Mouse (Mus musculus): ENCODE results near the gene March10. TPM values are rescaled to one million over a fixed set of nuclear protein-coding genes. Genes with fewer than 3 reads are reported as not detected.

The March10 gene
- polyA plus RNA-seq, 1 experiment from 2014 or later = 0.35 TPM

GRCm38 (mm10) chr11:105317769-105318168, 138.8 kb downstream of the March10 start:
- WGBS = 95% methylated on average over 6 of the region's 6 CpGs
- Histone ChIP-seq H3K9me3 (ENCODE audit: control insufficient read depth, low read length) (no peaks in the 10 kb centered on the region), H3K36me3 (ENCODE audit: control insufficient read depth, insufficient read depth) (no peaks in the 10 kb centered on the region), H3K4me3 (replicated peaks; ENCODE audit: low read length) (no peak overlapping the region), H3K4me2 (ENCODE audit: low read length) (no peak overlapping the region), H3K9ac (replicated peaks; ENCODE audit: low read depth, low read length) (no peak overlapping the region), H3K27ac (ENCODE audit: low read length) (no peak overlapping the region), H3K4me1 (replicated peaks; ENCODE audit: control insufficient read depth, insufficient read depth, low read length) (peaks cover 11% of the 10 kb centered on the region), H3K27me3 (replicated peaks; ENCODE audit: control insufficient read depth, insufficient read depth, low read length) (no peaks in the 10 kb centered on the region)
- no peak for ATAC-seq

- no peak overlapping the region for H3K9ac ChIP-seq (replicated peaks; ENCODE audit: low read depth, low read length)
- no peak for ATAC-seq
- H3K27ac ChIP-seq (ENCODE audit: low read length) = no peak overlapping the region
- no peak overlapping the region for H3K4me3 ChIP-seq (replicated peaks; ENCODE audit: low read length)
- peaks cover 18% of the 10 kb centered on the region for H3K4me1 ChIP-seq (replicated peaks; ENCODE audit: control insufficient read depth, insufficient read depth, low read length)
- H3K27me3 ChIP-seq (replicated peaks; ENCODE audit: control insufficient read depth, insufficient read depth, low read length) = no peaks in the 10 kb centered on the region
- WGBS = 98% methylated on average over 4 of the region's 4 CpGs
- H3K9me3 ChIP-seq (ENCODE audit: control insufficient read depth, low read length) = no peaks in the 10 kb centered on the region
- no peak overlapping the region for H3K4me2 ChIP-seq (ENCODE audit: low read length)
- H3K36me3 ChIP-seq (ENCODE audit: control insufficient read depth, insufficient read depth) = no peaks in the 10 kb centered on the region
Measured at GRCm38 (mm10) chr11:105316121-105316520, 140.4 kb downstream of the March10 start.

- H3K4me3 ChIP-seq (replicated peaks; ENCODE audit: low read length) = no peak overlapping the region
- no peak overlapping the region for H3K4me2 ChIP-seq (ENCODE audit: low read length)
- peaks cover 18% of the 10 kb centered on the region for H3K4me1 ChIP-seq (replicated peaks; ENCODE audit: control insufficient read depth, insufficient read depth, low read length)
- H3K27ac ChIP-seq (ENCODE audit: low read length) = no peak overlapping the region
- WGBS = 69% methylated on average over 8 of the region's 8 CpGs
- H3K9ac ChIP-seq (replicated peaks; ENCODE audit: low read depth, low read length) = no peak overlapping the region
- no peak for ATAC-seq
- no peaks in the 10 kb centered on the region for H3K36me3 ChIP-seq (ENCODE audit: control insufficient read depth, insufficient read depth)
- H3K9me3 ChIP-seq (ENCODE audit: control insufficient read depth, low read length) = no peaks in the 10 kb centered on the region
- no peaks in the 10 kb centered on the region for H3K27me3 ChIP-seq (replicated peaks; ENCODE audit: control insufficient read depth, insufficient read depth, low read length)
Measured at GRCm38 (mm10) chr11:105315296-105315695, 141.2 kb downstream of the March10 start.

- 58% methylated on average over 8 of the region's 8 CpGs for WGBS
- Histone ChIP-seq H3K4me3 (replicated peaks; ENCODE audit: low read length) (no peak overlapping the region), H3K4me2 (ENCODE audit: low read length) (no peak overlapping the region), H3K27ac (ENCODE audit: low read length) (no peak overlapping the region), H3K36me3 (ENCODE audit: control insufficient read depth, insufficient read depth) (no peaks in the 10 kb centered on the region), H3K9ac (replicated peaks; ENCODE audit: low read depth, low read length) (no peak overlapping the region), H3K27me3 (replicated peaks; ENCODE audit: control insufficient read depth, insufficient read depth, low read length) (no peaks in the 10 kb centered on the region), H3K9me3 (ENCODE audit: control insufficient read depth, low read length) (no peaks in the 10 kb centered on the region), H3K4me1 (replicated peaks; ENCODE audit: control insufficient read depth, insufficient read depth, low read length) (peaks cover 18% of the 10 kb centered on the region)
- no peak for ATAC-seq
Measured at GRCm38 (mm10) chr11:105313633-105314014, 142.9 kb downstream of the March10 start.

GRCm38 (mm10) chr11:105312972-105313632, 143.4 kb downstream of the March10 start:
- no peaks in the 10 kb centered on the region for H3K9me3 ChIP-seq (ENCODE audit: control insufficient read depth, low read length)
- peaks cover 18% of the 10 kb centered on the region for H3K4me1 ChIP-seq (replicated peaks; ENCODE audit: control insufficient read depth, insufficient read depth, low read length)
- WGBS = 68% methylated on average over 10 of the region's 10 CpGs
- H3K4me3 ChIP-seq (replicated peaks; ENCODE audit: low read length) = no peak overlapping the region
- no peak overlapping the region for H3K4me2 ChIP-seq (ENCODE audit: low read length)
- no peak; the same call in 1 of the 2 replicates for ATAC-seq
- no peak overlapping the region for H3K9ac ChIP-seq (replicated peaks; ENCODE audit: low read depth, low read length)
- no peaks in the 10 kb centered on the region for H3K36me3 ChIP-seq (ENCODE audit: control insufficient read depth, insufficient read depth)
- H3K27me3 ChIP-seq (replicated peaks; ENCODE audit: control insufficient read depth, insufficient read depth, low read length) = no peaks in the 10 kb centered on the region
- H3K27ac ChIP-seq (ENCODE audit: low read length) = no peak overlapping the region

GRCm38 (mm10) chr11:105312311-105312942, 144.1 kb downstream of the March10 start:
- H3K4me2 ChIP-seq (ENCODE audit: low read length) = no peak overlapping the region
- no peak overlapping the region for H3K4me3 ChIP-seq (replicated peaks; ENCODE audit: low read length)
- WGBS = 61% methylated on average over 12 of the region's 12 CpGs
- no peak overlapping the region for H3K27ac ChIP-seq (ENCODE audit: low read length)
- no peak overlapping the region for H3K9ac ChIP-seq (replicated peaks; ENCODE audit: low read depth, low read length)
- ATAC-seq = no peak
- no peaks in the 10 kb centered on the region for H3K27me3 ChIP-seq (replicated peaks; ENCODE audit: control insufficient read depth, insufficient read depth, low read length)
- H3K9me3 ChIP-seq (ENCODE audit: control insufficient read depth, low read length) = no peaks in the 10 kb centered on the region
- H3K36me3 ChIP-seq (ENCODE audit: control insufficient read depth, insufficient read depth) = no peaks in the 10 kb centered on the region
- H3K4me1 ChIP-seq (replicated peaks; ENCODE audit: control insufficient read depth, insufficient read depth, low read length) = peaks cover 18% of the 10 kb centered on the region

- H3K4me1 ChIP-seq (replicated peaks; ENCODE audit: control insufficient read depth, insufficient read depth, low read length) = peaks cover 18% of the 10 kb centered on the region
- 89% methylated on average over 24 of the region's 24 CpGs for WGBS
- H3K9ac ChIP-seq (replicated peaks; ENCODE audit: low read depth, low read length) = no peak overlapping the region
- H3K4me2 ChIP-seq (ENCODE audit: low read length) = no peak overlapping the region
- H3K4me3 ChIP-seq (replicated peaks; ENCODE audit: low read length) = no peak overlapping the region
- H3K36me3 ChIP-seq (ENCODE audit: control insufficient read depth, insufficient read depth) = no peaks in the 10 kb centered on the region
- H3K27ac ChIP-seq (ENCODE audit: low read length) = no peak overlapping the region
- no peaks in the 10 kb centered on the region for H3K9me3 ChIP-seq (ENCODE audit: control insufficient read depth, low read length)
- no peaks in the 10 kb centered on the region for H3K27me3 ChIP-seq (replicated peaks; ENCODE audit: control insufficient read depth, insufficient read depth, low read length)
- ATAC-seq = no peak
Measured at GRCm38 (mm10) chr11:105311291-105311975, 145.1 kb downstream of the March10 start.

Other genes with a start within 250 kb of the March10 start
- 3.6 and 5.1 TPM in 2 replicates for gene Mrc2, start 164.1 kb downstream of the March10 start, polyA plus RNA-seq (2015; fragmentation: Nextera tagmentation; extraction: Ambion mirVana)
- 37.7 and 49.8 TPM in 2 replicates for gene Tanc2, start 133.3 kb upstream of the March10 start, polyA plus RNA-seq (2015; fragmentation: Nextera tagmentation; extraction: Ambion mirVana)